Mouse (Mus musculus) left cerebral cortex, adult 18-20 months (tissue): Measurements from ENCODE around the gene Pitx2. TPM values are rescaled to one million over a fixed set of nuclear protein-coding genes. Genes with fewer than 3 reads are reported as not detected.

Experiments
- DNase-seq, 2 experiments: peaks; one replicate each; pipeline ENCODE4 v3.0.0; 2021 to 2022; ENCODE audit warnings: low spot score in 2 of 2, mixed read lengths in 1 of 2
- long read RNA-seq, 2 experiments: library from polyadenylated mRNA; stranded (forward); transcript quantifications; one replicate each; pipeline ENCODE4 v2.0.0; 2021
- total RNA-seq, 2 experiments: library from RNA; stranded (reverse); gene quantifications; 2 replicates each; pipeline ENCODE4 v1.2.3; 2021

Gene Pitx2
- total RNA-seq = not detected
- long read RNA-seq, experiment 1 = 0 reads
- long read RNA-seq, experiment 2 = 0 reads

DNA sequence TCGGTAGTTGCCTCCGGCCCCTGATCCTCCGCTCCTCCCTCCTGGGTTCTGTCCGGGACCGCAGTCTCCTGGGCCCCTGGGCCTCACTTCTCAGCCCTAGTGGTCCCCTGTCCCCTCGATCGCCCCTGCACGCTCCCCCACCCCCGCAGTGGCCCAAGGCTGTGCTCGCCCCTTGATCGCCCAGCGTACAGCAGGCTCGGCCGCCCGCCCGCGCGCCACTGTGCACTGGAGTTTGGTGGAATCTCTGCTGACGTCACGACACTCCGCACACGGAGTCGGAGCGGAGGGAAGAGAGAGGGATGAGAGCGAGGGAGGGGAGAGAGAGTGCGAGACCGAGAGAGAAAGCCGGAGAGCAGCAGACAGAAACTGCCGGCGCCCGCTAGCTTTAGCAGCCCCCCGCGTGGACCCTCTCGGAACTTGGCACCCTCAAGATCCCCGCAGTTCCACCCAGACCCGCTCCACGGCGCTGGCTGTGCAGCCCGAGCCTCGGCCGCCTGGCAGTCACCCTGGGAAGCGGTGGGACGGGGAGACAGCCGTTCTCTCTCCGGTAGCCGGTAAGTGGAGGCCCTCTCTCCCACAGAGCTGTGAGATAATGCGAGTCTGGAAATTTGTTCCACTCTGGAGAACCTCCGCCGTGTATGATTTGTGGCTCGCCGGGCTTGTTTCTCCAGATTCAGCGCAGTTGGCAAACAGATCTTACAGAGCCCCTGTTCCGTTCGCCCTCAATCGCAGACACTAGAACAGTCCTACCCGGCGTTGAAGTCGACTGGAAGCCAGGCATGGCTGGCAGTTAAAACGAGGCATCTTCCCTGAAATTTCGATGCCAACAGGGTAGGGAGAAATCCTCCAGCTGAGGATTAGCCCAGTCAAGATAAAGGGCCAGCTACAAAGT, at the start of gene Pitx2:
Pitx2 (plus strand) TSS at position 270 of the 892 bp plus-strand sequence.
- DNase-seq = no peak

DNA sequence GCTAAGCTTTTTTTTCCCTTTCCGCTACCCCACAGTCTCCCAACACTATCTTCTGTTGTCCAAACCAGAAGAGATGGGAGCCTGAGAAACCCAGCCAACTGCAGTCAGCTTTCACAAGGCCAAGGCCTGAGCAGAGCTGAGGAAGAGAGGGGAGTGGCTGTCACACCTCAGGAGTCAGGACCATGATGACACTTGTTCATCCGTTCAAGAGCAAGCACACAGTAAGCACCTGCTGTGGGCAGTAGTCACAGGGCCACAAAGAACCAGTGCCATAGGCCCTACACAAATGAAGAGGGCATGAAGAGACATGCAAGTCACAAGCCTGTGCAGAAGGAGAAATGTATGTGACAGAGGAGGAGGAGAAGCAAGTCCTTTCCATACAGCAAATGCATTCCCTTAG, 49.7 kb upstream of the Pitx2 start:
- no peak for DNase-seq

DNA sequence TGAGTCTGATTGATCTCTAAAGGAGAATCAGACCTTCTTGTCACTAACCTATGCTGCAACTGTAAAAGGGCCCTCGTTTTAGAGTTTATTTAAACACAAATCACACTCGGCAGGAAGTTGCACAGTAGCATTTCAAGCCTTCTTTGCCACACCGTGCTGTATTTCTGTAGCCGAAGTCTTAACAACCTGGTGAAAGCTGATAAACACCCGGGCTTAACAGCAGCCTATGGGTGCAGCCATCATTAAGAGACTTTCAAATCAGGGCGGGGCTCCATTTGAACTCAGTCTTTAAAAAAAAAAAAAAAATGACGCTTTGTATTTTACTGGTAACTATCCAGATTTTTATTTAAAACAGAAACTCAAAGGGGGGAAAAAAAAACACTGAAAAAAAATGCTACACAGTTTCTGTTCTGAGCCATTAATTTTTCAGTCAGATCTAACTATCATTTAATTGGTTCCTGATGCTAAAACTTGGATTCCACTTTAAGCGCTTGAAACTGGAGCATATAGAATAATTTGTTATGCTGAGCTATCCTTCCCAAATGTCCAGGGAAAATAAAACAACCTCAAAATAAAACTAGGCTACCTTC, 48.5 kb upstream of the Pitx2 start:
- DNase-seq = no peak

DNA sequence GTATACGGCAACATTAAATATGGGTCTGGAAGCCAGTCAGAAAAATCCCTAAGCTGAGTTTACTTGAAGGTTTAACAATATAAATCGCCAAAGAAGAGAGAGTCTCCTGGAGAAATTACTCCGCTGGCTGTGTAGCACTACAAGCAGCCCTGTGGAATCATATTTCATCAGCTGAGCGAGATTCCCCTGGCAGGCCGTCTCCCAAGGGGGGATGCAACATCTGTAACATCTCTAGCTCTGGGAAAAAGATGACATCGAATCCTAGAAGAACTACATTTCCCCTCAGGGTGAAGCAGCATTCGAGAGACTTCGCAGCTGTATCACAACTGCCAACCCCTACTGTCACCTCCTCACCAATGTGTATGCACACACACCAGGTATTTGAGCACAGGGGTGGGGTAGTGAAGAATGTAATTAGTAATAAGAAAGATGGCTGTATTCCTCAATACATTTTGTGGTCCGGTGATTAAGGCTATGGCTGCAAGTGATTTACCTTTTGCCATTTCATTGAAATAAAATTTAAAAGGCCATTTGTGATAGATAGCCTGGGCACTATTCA, 40.8 kb upstream of the Pitx2 start:
- DNase-seq = no peak

DNA sequence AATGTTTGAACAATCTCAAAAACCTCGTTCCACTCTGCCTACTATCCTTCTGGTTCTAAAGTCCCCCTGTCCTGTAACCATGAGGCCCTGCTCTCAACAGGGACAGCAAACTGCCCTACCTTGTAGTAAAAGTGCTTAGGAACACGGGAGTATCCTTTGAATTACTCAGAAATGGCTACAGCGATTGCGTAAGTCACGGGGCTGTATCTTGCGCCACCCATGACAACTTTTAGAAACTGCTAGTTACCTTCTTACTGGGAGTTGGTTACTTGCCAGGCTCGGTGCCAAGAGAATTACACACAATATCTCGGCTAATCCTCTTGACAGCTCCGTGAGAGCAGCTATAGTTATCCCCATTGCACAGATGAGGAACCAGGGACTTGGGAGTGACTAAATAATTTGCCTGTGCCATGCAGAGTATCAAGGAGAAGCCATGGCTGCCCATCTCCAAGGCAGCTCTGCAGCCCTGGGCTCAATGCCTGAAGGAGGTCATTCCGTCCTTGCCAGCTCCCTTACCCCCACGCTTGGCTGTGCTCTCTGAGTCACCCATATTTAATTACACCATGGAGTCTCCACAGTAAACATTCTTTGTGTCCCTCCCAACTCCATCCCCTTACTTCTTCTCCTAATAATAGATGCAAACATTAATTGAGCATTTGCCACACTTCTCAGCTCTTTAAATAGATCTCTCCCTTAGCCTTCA, 38.2 kb upstream of the Pitx2 start:
- no peak for DNase-seq

DNA sequence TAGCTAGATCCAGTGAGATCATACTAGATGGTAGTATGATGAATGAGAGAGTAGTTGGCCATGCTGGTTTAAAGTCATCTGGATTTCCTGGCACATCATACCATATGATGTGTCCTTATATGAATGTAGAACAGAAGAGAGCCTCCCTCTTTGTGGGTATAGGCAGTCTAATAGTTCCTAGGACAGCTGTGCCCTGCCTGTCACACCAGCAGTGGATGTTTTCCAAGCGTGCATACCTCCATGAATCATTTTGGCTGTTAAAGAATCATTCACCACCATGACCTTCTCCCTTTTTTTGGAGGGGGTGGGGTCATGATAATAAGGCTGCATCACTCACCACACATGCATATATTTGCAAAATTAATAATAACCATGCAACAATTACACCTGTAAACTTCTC, 35.4 kb upstream of the Pitx2 start:
- no peak for DNase-seq

DNA sequence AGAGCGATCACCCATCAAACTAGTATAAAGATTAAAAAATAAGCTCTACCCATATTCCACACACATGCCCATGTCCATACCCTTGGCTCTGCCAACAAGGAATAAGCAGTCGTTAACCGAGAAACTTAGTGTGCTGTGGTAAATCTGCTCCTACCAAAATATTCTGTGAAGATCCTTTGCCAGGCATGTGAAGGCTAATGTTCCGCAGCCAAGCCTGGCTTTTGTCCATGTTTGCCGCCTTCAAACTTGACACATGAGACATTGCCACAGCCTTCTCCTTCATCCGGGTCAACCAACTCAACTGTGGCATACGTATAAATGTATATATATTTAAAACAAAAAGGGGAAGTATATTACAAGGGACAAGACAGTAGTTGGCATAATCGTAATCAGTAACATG, 34.0 kb upstream of the Pitx2 start:
- DNase-seq = no peak

DNA sequence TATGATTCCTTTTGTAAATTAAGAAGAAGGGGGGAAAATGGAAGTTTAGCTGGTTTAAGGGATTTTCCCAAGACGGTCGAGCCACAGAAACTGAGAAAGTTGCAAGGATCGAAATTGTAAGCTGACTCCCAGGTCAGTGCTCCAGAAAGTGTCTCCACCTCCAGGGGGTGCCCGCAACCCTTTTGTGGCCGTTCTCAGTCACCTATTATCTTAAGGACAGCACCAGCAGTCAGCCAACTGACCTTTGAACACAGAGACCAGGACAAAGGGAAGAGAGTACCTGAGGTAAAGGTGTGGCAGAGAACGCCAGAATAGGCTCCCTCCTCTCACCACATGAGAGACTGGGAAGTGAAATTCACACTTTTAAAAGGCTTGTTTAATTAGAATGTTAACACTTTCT, 33.0 kb upstream of the Pitx2 start:
- DNase-seq = no peak

DNA sequence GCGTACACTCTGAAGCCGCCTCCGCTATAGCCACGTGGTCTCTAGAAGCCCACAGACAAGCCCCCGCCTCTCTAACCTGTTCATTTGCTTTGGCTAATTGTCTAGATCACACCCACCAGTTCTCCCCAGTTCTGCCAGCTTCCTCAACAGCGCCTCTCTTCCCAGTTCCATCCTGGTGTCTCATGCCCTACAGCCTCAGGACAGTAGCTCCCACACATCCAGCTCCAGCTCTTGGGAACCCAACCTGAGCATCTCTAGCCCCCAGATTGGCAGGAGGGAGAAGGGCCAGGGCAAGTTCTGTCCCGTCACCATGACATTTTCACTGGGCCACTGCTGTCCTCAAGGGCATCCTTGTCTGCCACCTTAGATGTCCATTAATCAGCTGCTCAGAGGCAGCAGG, 29.3 kb upstream of the Pitx2 start:
- DNase-seq = no peak

DNA sequence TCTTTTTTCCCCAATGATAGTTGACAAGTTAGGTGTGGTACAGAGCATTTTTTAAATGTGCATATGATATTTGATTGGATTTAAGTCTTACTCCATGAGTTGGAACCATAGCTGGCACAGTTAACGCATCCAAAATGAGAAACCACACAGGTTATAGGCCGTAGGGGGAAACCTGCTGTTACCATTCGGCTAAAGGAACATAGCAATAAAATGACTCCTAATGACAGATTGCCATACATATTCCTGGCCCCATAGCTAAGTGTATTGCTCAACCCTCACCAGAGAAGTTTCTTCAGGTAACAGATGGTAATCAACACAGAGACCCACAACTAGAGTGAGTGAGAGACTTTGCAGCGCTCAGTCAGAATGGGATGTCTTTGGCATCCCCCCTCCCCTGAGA, 27.9 kb upstream of the Pitx2 start:
- DNase-seq = no peak

DNA sequence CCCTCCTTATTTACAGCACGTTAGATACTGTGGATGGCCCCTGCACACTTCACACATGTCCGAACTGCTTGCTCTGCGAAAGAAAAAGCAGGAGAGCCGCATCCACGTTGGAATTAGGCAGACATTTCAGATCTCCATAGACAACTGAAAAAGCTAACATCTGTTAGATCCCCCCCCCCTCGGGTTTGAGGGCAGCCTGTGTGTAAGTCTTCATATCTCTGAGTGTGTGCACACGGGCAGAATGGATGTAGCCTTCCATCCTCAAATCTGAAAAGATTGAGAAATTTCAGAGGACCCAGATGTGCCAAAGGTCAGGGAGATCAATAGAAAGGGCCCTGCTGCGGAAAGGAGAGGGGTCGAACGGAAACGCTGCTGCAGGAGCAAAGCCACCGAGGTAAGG, 5.2 kb upstream of the Pitx2 start:
- no peak for DNase-seq

DNA sequence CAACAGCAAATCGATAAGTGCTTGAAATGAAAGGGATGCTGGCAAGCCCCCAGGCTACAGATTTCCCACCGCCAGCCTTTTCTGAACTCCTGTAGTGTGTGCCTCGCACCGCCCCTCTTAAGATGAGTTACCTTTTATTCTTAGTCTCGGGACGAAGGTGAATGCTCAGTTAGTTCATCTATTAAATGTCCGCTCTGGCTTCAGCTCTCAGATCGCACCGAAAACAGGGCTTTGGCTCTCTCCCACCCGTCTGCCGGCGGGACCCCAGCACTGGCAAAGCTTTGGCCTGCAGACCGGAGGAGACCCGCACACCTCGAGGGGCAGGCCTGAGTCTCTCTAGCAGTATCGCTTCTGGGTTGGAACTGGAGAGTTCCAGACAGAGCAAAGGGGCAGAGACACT, 4.6 kb upstream of the Pitx2 start:
- DNase-seq = no peak

DNA sequence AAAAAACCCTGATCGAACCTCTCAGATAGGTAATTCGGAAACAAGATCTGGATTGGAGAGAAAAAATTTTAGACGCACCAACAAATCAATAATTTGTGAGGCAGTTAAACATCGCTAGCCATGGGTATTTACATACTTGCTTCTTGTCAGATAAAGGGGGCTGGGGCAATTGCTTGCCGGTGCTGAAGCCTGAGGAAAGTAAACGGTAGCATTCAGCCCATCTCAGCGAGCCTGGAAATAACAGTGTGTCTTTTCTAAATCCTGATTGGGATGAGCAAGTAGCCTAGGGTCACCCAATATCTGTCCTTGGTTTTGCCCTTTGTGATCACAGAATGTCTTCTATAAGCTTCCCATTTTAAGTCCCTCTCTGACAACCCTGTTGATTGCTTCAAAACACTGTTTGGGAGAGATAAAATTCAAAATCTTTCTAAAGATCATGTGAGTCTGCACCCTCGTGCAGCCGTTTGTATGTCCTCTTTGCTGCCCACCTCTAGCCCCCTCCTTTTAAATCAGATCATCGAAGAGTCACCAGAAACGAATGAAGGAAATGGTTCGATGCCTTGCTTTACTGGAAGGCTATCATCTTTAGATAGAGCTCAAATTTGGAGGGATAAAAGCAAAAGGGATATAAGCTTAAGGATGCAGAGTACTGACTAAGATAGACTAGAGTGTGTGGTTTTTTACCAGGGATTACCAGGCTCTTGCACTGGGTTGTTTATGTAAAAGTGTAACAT, 3.7 kb upstream of the Pitx2 start:
- DNase-seq = no peak

DNA sequence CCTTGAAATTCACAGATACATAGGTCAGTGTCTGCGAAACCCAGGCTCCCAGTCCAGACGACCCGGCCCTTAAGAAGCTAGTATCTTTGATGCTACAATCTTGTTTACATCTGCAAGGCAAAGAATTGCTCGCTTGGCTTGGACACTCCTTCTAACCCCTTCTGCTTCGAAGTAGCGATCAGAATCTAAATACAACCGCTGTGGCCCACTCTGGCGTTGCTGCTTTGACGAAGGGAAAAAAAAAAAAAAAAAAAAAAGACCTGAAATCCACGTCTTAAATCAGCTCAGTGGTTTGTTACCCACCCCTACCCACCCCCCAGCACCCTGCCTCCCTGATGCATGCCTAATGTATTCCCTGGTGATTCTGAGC, 3.1 kb upstream of the Pitx2 start:
- DNase-seq = no peak

DNA sequence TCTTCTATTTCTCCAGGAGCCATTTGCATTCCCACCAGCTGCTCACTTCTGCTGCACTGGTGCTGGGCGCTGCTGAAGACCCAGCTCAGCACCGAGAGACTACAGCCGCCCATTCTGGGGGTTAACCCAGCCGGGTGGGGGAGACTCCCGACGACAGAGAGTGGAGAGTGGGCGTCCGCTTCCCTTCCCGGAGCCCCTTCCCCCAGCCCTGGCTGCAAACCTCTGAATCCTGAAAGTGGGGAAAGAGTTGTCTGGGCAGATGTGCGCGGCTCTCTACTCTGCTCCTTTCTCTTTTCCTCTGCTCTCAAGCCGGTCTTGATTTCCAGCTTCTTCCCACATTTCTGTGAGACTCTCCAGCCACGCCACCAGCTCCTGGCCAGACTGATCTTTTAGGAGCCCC, 2.6 kb upstream of the Pitx2 start:
- no peak for DNase-seq

DNA sequence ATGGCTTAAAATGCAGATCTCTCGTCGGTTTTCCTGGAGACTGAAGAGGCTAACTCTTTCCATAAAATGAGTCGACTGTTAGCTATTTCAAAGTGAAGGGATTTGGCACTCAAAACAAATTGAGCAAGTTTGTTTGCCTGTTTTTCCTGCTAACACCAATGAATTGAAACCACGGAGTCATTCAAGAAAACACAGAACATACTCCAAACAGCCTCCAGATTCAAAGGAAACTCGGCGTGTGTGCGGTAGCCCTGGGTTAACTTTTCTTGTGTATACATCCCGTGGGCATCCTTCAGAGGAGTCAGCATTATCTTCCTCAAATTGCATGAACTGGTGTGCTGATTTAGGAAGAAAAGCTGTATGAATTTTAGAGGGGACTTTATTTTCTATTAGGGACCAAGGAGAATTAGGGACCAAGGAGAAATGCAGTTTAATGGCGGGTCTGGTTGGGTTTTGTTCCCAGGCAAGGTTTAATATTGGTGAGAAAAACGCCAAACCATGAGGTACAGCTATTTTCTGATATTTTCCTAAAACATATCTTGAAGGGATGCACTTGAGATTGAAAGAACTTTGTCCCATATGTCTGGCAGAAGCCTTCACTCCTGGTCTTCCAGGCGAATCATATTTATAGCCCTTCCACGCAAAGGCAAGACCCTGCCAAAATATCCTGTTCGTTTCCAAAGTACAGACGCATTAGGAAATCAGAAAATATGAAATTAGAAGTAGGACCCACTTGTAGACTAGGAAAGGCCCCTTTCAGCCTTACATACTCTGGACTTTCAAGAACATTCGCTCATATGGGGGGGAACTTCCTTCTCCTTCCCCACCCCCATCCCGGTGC, 1.7 kb upstream of the Pitx2 start:
- no peak for DNase-seq

DNA sequence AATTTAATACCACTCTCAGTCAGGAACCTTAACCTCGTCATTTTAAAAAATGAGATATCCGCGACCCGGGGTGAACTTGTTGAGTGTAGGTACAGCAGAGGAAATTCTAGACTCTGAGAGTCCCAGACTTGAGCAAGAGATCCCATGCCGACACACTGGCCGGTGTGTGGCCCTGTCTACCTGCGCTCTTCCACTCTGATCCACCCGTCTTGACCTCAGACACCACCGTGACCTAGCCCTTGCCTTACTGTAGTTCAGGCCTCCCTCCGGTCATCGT, 1.1 kb upstream of the Pitx2 start:
- DNase-seq = no peak

DNA sequence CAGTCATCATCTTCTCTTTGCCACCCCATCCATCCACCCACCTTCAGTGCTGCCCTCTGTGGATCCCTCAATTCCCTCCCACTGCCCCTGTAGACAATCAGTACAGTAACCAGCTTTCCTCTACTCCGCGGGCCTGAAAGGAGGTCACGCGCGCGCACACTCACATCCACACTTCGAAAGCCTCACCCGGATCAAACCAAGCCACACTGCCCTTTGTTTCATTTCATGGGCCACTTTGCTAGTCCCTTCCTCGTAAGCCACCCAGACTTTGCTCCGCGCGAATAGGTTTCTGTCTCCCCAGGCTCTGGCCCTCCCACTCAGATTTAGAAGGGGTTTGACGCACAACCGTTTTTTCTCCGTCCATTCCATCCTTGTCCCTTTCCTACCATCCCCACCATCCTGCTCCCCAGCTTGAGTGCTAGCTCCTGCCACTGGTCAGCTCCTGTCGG, 494 bp upstream of the Pitx2 start:
- no peak for DNase-seq

DNA sequence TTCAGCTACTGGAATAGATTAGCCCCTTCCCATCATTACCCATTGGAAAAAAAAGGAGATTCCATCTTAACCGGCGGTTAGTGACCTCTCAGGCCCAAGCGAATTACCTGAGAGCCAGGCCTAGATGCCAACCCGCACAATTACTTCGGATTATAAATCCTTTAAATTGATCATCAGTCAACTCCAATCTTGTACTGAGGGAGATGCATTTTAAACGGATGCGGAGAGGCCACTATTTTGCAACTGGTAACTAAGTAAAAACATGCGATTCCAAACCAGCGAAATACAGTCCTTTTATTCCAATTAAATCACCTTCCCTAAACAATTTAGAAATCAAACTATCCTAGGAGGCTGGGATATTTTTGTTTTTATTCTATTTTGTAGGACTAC, 818 bp downstream of the Pitx2 start:
- no peak for DNase-seq

DNA sequence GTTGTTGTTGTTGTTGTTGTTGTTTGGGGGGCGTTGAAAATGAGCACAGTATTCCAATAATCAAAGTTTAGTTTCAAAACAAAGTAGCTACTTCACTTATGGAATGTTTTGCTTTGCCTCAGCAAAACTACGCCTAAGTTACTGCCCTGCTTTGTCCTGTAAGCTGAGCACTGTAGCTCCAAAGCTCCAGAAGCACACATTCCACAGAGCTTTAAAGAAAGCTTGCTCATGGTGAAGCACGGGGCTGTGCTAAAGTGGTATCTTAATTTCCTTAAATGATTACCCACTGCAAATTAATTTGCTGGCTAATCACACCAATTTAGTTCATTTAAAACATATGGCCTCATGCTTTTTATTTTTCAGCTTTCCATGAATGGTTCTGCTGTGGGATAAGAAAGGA, 1.5 kb downstream of the Pitx2 start:
- DNase-seq = no peak
